Mouse (Mus musculus) hematopoietic stem cell, adult 5-6 weeks (primary cell): ENCODE measurements around the gene Vmn1r94. TPM values are rescaled to one million over a fixed set of nuclear protein-coding genes. Genes with fewer than 3 reads are reported as not detected.
"Not testable (repeated sequence)": the region's sequence is repeated elsewhere in the genome, so short reads cannot be mapped to it uniquely, and the experiment has no call there.

Source experiments
- ATAC-seq, 2 experiments: fragments of 125-278 bp in 1 of 2; replicated peaks in 1 of 2; 2 replicates each; pipeline ENCODE4 v1.8.0; 2016 to 2017; ENCODE audit warnings: inconsistent platforms in 2 of 2, mild to moderate bottlenecking in 2 of 2, moderate number of reproducible peaks in 2 of 2, low read depth in 1 of 2, moderate TSS enrichment in 1 of 2; ENCODE audit not compliant: low FRiP score in 2 of 2, poor library complexity in 2 of 2, severe bottlenecking in 2 of 2, insufficient read depth in 1 of 2, low TSS enrichment in 1 of 2
- total RNA-seq: library from RNA; stranded (forward); fragments of 172-1452, 232-1000 nt; gene quantifications from 2 replicates; pipeline ENCODE4 v1.2.3, GENCODE M21; 2017

Gene Vmn1r94
- total RNA-seq: not detected in 2 replicates

GRCm38 (mm10) chr7:20168277-20168676 is at the start of gene Vmn1r94:
Gene Vmn1r94 (minus strand): TSS chr7:20168377.
- ATAC-seq: not testable (repeated sequence)

- ATAC-seq: not testable (repeated sequence)
Measured at GRCm38 (mm10) chr7:20205507-20205906, 37.3 kb upstream of the Vmn1r94 start, which contains the start of gene Gm6164. Gene Gm6164 (minus strand): TSS chr7:20205607.

GRCm38 (mm10) chr7:20193410-20193809 is 25.2 kb upstream of the Vmn1r94 start, which contains the start of gene Vmn1r95:
Gene Vmn1r95 (plus strand): TSS chr7:20193710.
- ATAC-seq: not testable (repeated sequence)

GRCm38 (mm10) chr7:20138988-20139387 is 29.2 kb downstream of the Vmn1r94 start, which contains the start of gene Vmn1r93:
Gene Vmn1r93 (minus strand): TSS chr7:20139088.
- ATAC-seq: not testable (repeated sequence)

- not testable (repeated sequence) for ATAC-seq
Measured at GRCm38 (mm10) chr7:20122479-20122878, 45.7 kb downstream of the Vmn1r94 start, which contains the start of gene Gm16442. Gene Gm16442 (minus strand): TSS chr7:20122579.

Other genes starting within 250 kb of the Vmn1r94 start
- gene Pvr, start 247.2 kb downstream of the Vmn1r94 start, total RNA-seq: 11.1 and 13.4 TPM in 2 replicates
- not detected in 2 replicates for gene Igsf23, start 217.6 kb downstream of the Vmn1r94 start, total RNA-seq
- gene Ceacam20, start 203.0 kb downstream of the Vmn1r94 start, total RNA-seq: not detected in 2 replicates
- not detected in 2 replicates for gene Nlrp9b, start 176.9 kb downstream of the Vmn1r94 start, total RNA-seq
- gene Vmn1r91, start 68.7 kb downstream of the Vmn1r94 start, total RNA-seq: not detected in 2 replicates
- gene Gm16442, start 45.8 kb downstream of the Vmn1r94 start, total RNA-seq: not detected in 2 replicates
- gene Vmn1r93, start 29.3 kb downstream of the Vmn1r94 start, total RNA-seq: not detected in 2 replicates
- not detected in 2 replicates for gene Vmn1r95, start 25.3 kb upstream of the Vmn1r94 start, total RNA-seq
- not detected in 2 replicates for gene Gm6164, start 37.2 kb upstream of the Vmn1r94 start, total RNA-seq
- gene Gm4498, start 65.5 kb upstream of the Vmn1r94 start, total RNA-seq: not detected in 2 replicates
- not detected in 2 replicates for gene Gm5890, start 94.5 kb upstream of the Vmn1r94 start, total RNA-seq
- gene Gm4133, start 165.7 kb upstream of the Vmn1r94 start, total RNA-seq: not detected in 2 replicates
- gene Gm5728, start 207.0 kb upstream of the Vmn1r94 start, total RNA-seq: not detected in 2 replicates
- not detected in 2 replicates for gene Vmn1r100, start 249.6 kb upstream of the Vmn1r94 start, total RNA-seq